Mouse (Mus musculus) ES-E14 (cell line): ENCODE measurements around the gene Zfp106.
"Not testable (repeated sequence)": the region's sequence is repeated elsewhere in the genome, so short reads cannot be mapped to it uniquely, and the experiment has no call there.

ENCODE experiments used
- CHD2 ChIP-seq: IDR thresholded peaks from 2 replicates; pipeline ENCODE4 v1.6.1; 2014; ENCODE audit warnings: mild to moderate bottlenecking, low read depth, low read length, inconsistent platforms
- MAFK ChIP-seq: IDR thresholded peaks from 2 replicates; pipeline ENCODE4 v1.6.1; 2014; ENCODE audit warnings: mild to moderate bottlenecking, low read depth, low read length, inconsistent platforms; ENCODE audit not compliant: insufficient read depth
- ZC3H11A ChIP-seq: IDR thresholded peaks from 2 replicates; pipeline ENCODE4 v1.6.1; 2012; ENCODE audit warnings: low read depth, mild to moderate bottlenecking, inconsistent platforms, low read length, borderline replicate concordance
- ZNF384 ChIP-seq: IDR thresholded peaks from 2 replicates; pipeline ENCODE4 v1.6.1; 2012; ENCODE audit warnings: low read depth, low read length, inconsistent platforms

GRCm38 (mm10) chr2:120564548-120565188 is 1.0 kb upstream of the Zfp106 start:
- not testable (repeated sequence) for TF ChIP-seq CHD2, ZC3H11A, ZNF384, MAFK
